Mouse (Mus musculus): ENCODE measurements at regions not wholly inside any gene's neighbourhood (a gene's known extent, or its start where the extent isn't known, plus 50 kb on each side); places are given as distances from the start of the nearest gene placed in this dataset.

DNA sequence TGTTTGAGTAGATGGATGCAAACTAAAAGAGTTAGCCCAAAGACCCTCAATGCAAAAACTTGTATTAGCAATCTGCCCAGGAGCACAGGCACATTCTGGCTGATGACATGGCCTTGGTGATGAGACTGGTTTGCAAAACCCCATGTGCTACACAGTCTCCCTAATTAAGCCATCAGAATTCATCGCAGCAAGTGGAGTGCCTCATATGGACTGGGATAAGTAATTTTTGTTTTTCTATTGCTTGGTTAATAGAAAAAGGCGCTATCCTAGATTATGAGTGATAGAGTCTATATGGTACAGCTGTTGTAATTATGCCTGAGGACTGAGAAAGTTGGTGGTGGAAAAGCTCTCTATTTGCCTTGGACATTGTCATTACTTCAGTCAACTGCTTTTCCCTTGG, 155.2 kb upstream of the Robo1 start:
- H3K4me3 ChIP-seq (ENCODE audit: low read depth, low read length): no peak overlapping the region
- H3K9me3 ChIP-seq (ENCODE audit: control insufficient read depth, low read length): no peaks in the 10 kb centered on the region
- H3K9ac ChIP-seq (ENCODE audit: low read length): no peak overlapping the region
- no peak for DNase-seq (ENCODE audit: low spot score)
- no peak overlapping the region for H3K4me2 ChIP-seq (ENCODE audit: low read depth)
- no peaks in the 10 kb centered on the region for H3K36me3 ChIP-seq (ENCODE audit: control insufficient read depth, insufficient read depth, low read length)
- H3K27ac ChIP-seq (ENCODE audit: low read depth, low read length): no peak overlapping the region
- 73% methylated on average over 2 of the region's 2 CpGs for WGBS
- ATAC-seq (ENCODE audit: insufficient read depth, low FRiP score, low TSS enrichment): no peak
- H3K27me3 ChIP-seq (ENCODE audit: control insufficient read depth, insufficient read depth, low read length): no peaks in the 10 kb centered on the region
- no peaks in the 10 kb centered on the region for H3K4me1 ChIP-seq (ENCODE audit: control insufficient read depth, insufficient read depth, low read length)

GRCm38 (mm10) chr16:72157913-72158312, 150.2 kb upstream of the Robo1 start:
- no peak for ATAC-seq (ENCODE audit: insufficient read depth, low FRiP score, low TSS enrichment)
- Histone ChIP-seq H3K9ac (ENCODE audit: low read length) (no peak overlapping the region), H3K4me2 (ENCODE audit: low read depth) (no peak overlapping the region), H3K36me3 (ENCODE audit: control insufficient read depth, insufficient read depth, low read length) (no peaks in the 10 kb centered on the region), H3K4me1 (ENCODE audit: control insufficient read depth, insufficient read depth, low read length) (no peaks in the 10 kb centered on the region), H3K27me3 (ENCODE audit: control insufficient read depth, insufficient read depth, low read length) (no peaks in the 10 kb centered on the region), H3K9me3 (ENCODE audit: control insufficient read depth, low read length) (no peaks in the 10 kb centered on the region), H3K27ac (ENCODE audit: low read depth, low read length) (no peak overlapping the region), H3K4me3 (ENCODE audit: low read depth, low read length) (no peak overlapping the region)
- whole genome bisulfite sequencing: 95% methylated on average over 14 of the region's 14 CpGs
- no peak for DNase-seq (ENCODE audit: low spot score)

GRCm38 (mm10) chr16:72159411-72159810, 148.7 kb upstream of the Robo1 start:
- ATAC-seq (ENCODE audit: insufficient read depth, low FRiP score, low TSS enrichment) (no peak), DNase-seq (ENCODE audit: low spot score) (no peak)
- no peak overlapping the region for H3K4me3 ChIP-seq (ENCODE audit: low read depth, low read length)
- 73% methylated on average over 4 of the region's 4 CpGs for WGBS
- no peaks in the 10 kb centered on the region for H3K4me1 ChIP-seq (ENCODE audit: control insufficient read depth, insufficient read depth, low read length)
- H3K36me3 ChIP-seq (ENCODE audit: control insufficient read depth, insufficient read depth, low read length): no peaks in the 10 kb centered on the region
- no peak overlapping the region for H3K4me2 ChIP-seq (ENCODE audit: low read depth)
- H3K27me3 ChIP-seq (ENCODE audit: control insufficient read depth, insufficient read depth, low read length): no peaks in the 10 kb centered on the region
- no peak overlapping the region for H3K27ac ChIP-seq (ENCODE audit: low read depth, low read length)
- H3K9me3 ChIP-seq (ENCODE audit: control insufficient read depth, low read length): no peaks in the 10 kb centered on the region
- H3K9ac ChIP-seq (ENCODE audit: low read length): no peak overlapping the region

GRCm38 (mm10) chr16:72175727-72176126, 132.4 kb upstream of the Robo1 start:
- ATAC-seq (ENCODE audit: insufficient read depth, low FRiP score, low TSS enrichment): no peak
- Histone ChIP-seq H3K9ac (ENCODE audit: low read length) (no peak overlapping the region), H3K27ac (ENCODE audit: low read depth, low read length) (no peak overlapping the region), H3K27me3 (ENCODE audit: control insufficient read depth, insufficient read depth, low read length) (no peaks in the 10 kb centered on the region), H3K4me1 (ENCODE audit: control insufficient read depth, insufficient read depth, low read length) (no peaks in the 10 kb centered on the region), H3K9me3 (ENCODE audit: control insufficient read depth, low read length) (no peaks in the 10 kb centered on the region), H3K4me3 (ENCODE audit: low read depth, low read length) (no peak overlapping the region), H3K4me2 (ENCODE audit: low read depth) (no peak overlapping the region), H3K36me3 (ENCODE audit: control insufficient read depth, insufficient read depth, low read length) (no peaks in the 10 kb centered on the region)
- no peak for DNase-seq (ENCODE audit: low spot score)
- WGBS: 73% methylated on average over 5 of the region's 5 CpGs

GRCm38 (mm10) chr16:72194320-72194719, 113.8 kb upstream of the Robo1 start:
- WGBS: 0% methylated on average over 1 of the region's 1 CpGs
- ATAC-seq (ENCODE audit: insufficient read depth, low FRiP score, low TSS enrichment): no peak
- Histone ChIP-seq H3K9ac (ENCODE audit: low read length) (no peak overlapping the region), H3K27ac (ENCODE audit: low read depth, low read length) (no peak overlapping the region), H3K4me1 (ENCODE audit: control insufficient read depth, insufficient read depth, low read length) (no peaks in the 10 kb centered on the region), H3K4me2 (ENCODE audit: low read depth) (no peak overlapping the region), H3K4me3 (ENCODE audit: low read depth, low read length) (no peak overlapping the region), H3K9me3 (ENCODE audit: control insufficient read depth, low read length) (no peaks in the 10 kb centered on the region), H3K27me3 (ENCODE audit: control insufficient read depth, insufficient read depth, low read length) (no peaks in the 10 kb centered on the region), H3K36me3 (ENCODE audit: control insufficient read depth, insufficient read depth, low read length) (no peaks in the 10 kb centered on the region)
- DNase-seq (ENCODE audit: low spot score): no peak

DNA sequence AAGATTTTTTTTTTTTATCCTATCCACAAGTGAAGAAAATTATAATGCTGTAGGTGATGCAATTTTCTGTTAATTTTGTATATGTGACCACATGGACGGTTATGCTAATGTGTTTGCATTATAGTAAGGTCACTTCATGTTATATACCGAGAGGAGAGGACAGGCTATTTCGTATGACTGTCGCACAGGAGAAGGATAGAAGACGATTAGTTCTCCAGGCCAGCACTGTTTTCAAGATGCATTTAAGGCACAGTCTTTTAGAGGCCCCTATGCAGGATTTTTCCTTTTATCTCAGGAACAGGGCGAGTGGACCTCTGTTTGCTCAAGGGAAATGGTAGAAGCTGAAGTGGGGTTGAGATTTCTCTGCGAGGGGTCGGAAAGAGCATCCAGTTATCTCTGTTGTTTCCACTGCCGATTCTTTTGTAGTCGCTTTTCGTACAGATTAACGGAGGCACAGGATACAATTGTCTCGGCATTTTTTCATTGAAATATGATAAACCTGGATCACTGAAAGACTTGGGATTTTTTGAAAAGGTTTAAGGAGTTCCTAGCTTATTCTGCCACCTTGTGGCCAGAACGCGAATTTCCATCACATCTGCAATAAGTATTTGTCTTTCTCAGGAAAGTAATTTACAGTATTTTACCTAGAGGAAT, 92.6 kb upstream of the Robo1 start:
- no peaks in the 10 kb centered on the region for H3K4me1 ChIP-seq (ENCODE audit: control insufficient read depth, insufficient read depth, low read length)
- no peaks in the 10 kb centered on the region for H3K27me3 ChIP-seq (ENCODE audit: control insufficient read depth, insufficient read depth, low read length)
- H3K4me2 ChIP-seq (ENCODE audit: low read depth): no peak overlapping the region
- DNase-seq (ENCODE audit: low spot score) (peak; percentile 76), ATAC-seq (ENCODE audit: insufficient read depth, low FRiP score, low TSS enrichment) (no peak; the same call in 1 of the 2 replicates)
- H3K9ac ChIP-seq (ENCODE audit: low read length): no peak overlapping the region
- no peak overlapping the region for H3K27ac ChIP-seq (ENCODE audit: low read depth, low read length)
- no peak overlapping the region for H3K4me3 ChIP-seq (ENCODE audit: low read depth, low read length)
- WGBS: 50% methylated on average over 15 of the region's 15 CpGs
- H3K36me3 ChIP-seq (ENCODE audit: control insufficient read depth, insufficient read depth, low read length): no peaks in the 10 kb centered on the region
- no peaks in the 10 kb centered on the region for H3K9me3 ChIP-seq (ENCODE audit: control insufficient read depth, low read length)

- peak; percentile 18 for DNase-seq (ENCODE audit: low spot score)
- H3K4me2 ChIP-seq (ENCODE audit: low read depth): no peak overlapping the region
- 6% methylated on average over 3 of the region's 3 CpGs for WGBS
Measured at GRCm38 (mm10) chr16:72218021-72218420, 90.1 kb upstream of the Robo1 start.

DNA sequence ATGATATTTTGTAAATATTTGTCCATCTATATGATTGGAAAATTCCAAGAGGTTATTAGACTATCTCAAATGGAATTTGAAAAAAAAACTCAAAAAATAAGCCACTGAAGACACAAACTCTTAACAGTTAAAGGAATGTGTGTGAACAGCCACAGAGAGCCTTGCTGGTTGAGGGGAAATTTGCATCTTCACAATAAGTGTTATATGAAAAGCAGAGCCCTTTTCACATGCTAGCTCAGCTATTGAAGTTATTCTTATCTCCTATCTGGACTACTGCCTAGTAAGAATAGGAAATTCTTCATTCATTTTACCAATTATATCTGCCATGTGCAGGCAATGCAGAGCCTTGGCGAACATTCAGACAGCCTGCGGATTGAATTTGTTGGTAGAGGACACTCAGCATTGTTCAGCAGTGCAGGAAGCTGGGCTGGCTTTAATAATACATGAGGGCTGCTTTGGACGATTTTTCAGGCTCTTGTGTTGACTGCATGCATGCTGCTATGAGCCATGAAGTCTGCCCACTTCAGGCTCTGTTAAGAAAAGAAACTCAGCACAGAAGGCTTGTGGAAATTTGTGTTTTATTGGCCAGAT, 86.1 kb upstream of the Robo1 start:
- Histone ChIP-seq H3K4me2 (ENCODE audit: low read depth) (no peak overlapping the region), H3K36me3 (ENCODE audit: control insufficient read depth, insufficient read depth, low read length) (no peaks in the 10 kb centered on the region), H3K27me3 (ENCODE audit: control insufficient read depth, insufficient read depth, low read length) (no peaks in the 10 kb centered on the region), H3K9ac (ENCODE audit: low read length) (no peak overlapping the region), H3K27ac (ENCODE audit: low read depth, low read length) (no peak overlapping the region), H3K9me3 (ENCODE audit: control insufficient read depth, low read length) (no peaks in the 10 kb centered on the region), H3K4me3 (ENCODE audit: low read depth, low read length) (no peak overlapping the region), H3K4me1 (ENCODE audit: control insufficient read depth, insufficient read depth, low read length) (no peaks in the 10 kb centered on the region)
- DNase-seq (ENCODE audit: low spot score) (peak; percentile 37), ATAC-seq (ENCODE audit: insufficient read depth, low FRiP score, low TSS enrichment) (0 out of 2 replicates have a peak, but pooled peaks have one; percentile 39)
- WGBS: 32% methylated on average over 3 of the region's 3 CpGs

More at GRCm38 (mm10) chr16:72218021-72218420, 90.1 kb upstream of the Robo1 start:
- Histone ChIP-seq H3K36me3 (ENCODE audit: control insufficient read depth, insufficient read depth, low read length) (no peaks in the 10 kb centered on the region), H3K9me3 (ENCODE audit: control insufficient read depth, low read length) (no peaks in the 10 kb centered on the region), H3K4me1 (ENCODE audit: control insufficient read depth, insufficient read depth, low read length) (no peaks in the 10 kb centered on the region), H3K27ac (ENCODE audit: low read depth, low read length) (no peak overlapping the region), H3K27me3 (ENCODE audit: control insufficient read depth, insufficient read depth, low read length) (no peaks in the 10 kb centered on the region), H3K4me3 (ENCODE audit: low read depth, low read length) (no peak overlapping the region), H3K9ac (ENCODE audit: low read length) (no peak overlapping the region)
- ATAC-seq (ENCODE audit: insufficient read depth, low FRiP score, low TSS enrichment): no peak

DNA sequence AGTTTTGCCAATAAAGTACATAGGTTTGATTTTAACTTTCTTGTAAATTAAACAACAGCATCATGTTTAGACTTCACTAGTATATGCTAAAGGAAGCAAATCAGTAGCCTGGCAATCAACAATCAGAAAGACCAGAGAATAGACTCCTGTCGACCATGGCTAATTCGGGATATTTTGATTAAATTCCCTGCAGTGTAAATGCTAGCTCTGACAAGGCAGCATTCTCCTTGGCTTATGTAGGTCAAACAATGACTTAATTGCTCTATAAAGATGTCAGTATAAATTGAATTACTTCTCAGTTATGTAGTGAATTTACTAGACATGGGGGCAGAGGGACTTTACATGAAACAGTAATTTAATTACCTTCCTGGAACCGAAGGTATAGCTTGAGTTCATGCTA, 84.2 kb upstream of the Robo1 start:
- no peak overlapping the region for H3K9ac ChIP-seq (ENCODE audit: low read length)
- H3K4me2 ChIP-seq (ENCODE audit: low read depth): no peak overlapping the region
- DNase-seq (ENCODE audit: low spot score): no peak
- H3K27me3 ChIP-seq (ENCODE audit: control insufficient read depth, insufficient read depth, low read length): no peaks in the 10 kb centered on the region
- no peaks in the 10 kb centered on the region for H3K9me3 ChIP-seq (ENCODE audit: control insufficient read depth, low read length)
- H3K27ac ChIP-seq (ENCODE audit: low read depth, low read length): no peak overlapping the region
- no peak for ATAC-seq (ENCODE audit: insufficient read depth, low FRiP score, low TSS enrichment)
- no peaks in the 10 kb centered on the region for H3K36me3 ChIP-seq (ENCODE audit: control insufficient read depth, insufficient read depth, low read length)
- H3K4me1 ChIP-seq (ENCODE audit: control insufficient read depth, insufficient read depth, low read length): no peaks in the 10 kb centered on the region
- WGBS: 53% methylated on average over 3 of the region's 3 CpGs
- H3K4me3 ChIP-seq (ENCODE audit: low read depth, low read length): no peak overlapping the region
